Mouse (Mus musculus) hindbrain, embryonic 14.5 days (tissue): ENCODE measurements around the gene Foxl2. TPM values are rescaled to one million over a fixed set of nuclear protein-coding genes. Genes with fewer than 3 reads are reported as not detected.

ENCODE experiments used
- ATAC-seq: fragments of 200-750 bp; cut with Nextera tagmentation; 2 replicates; pipeline ENCODE4 v1.8.0; 2017; ENCODE audit warnings: moderate number of reproducible peaks, mild to moderate bottlenecking, moderate TSS enrichment, moderate library complexity; ENCODE audit not compliant: low FRiP score
- DNase-seq: peaks from one replicate; pipeline ENCODE4 v3.0.0-alpha.2; 2015; ENCODE audit warnings: low spot score
- H3K27ac ChIP-seq: fragments of 300-500 bp; sonication (generic); 2 replicates; pipeline ENCODE4 v1.5.1; 2014; ENCODE audit warnings: mild to moderate bottlenecking, moderate library complexity
- H3K27me3 ChIP-seq: fragments of 300-500 bp; sonication (generic); 2 replicates; pipeline ENCODE4 v1.6.1; 2014; ENCODE audit warnings: mild to moderate bottlenecking, low read length, mixed read lengths; ENCODE audit not compliant: control insufficient read depth, insufficient read depth
- H3K36me3 ChIP-seq: fragments of 300-500 bp; sonication (generic); replicated peaks from 2 replicates; pipeline ENCODE4 v1.6.1; 2014; ENCODE audit not compliant: control insufficient read depth, insufficient read depth
- H3K4me1 ChIP-seq: fragments of 300-500 bp; sonication (generic); replicated peaks from 2 replicates; pipeline ENCODE4 v1.6.1; 2014; ENCODE audit warnings: antibody characterized with exemption, low read length, mixed read lengths; ENCODE audit not compliant: control insufficient read depth, insufficient read depth
- H3K4me2 ChIP-seq: fragments of 300-500 bp; sonication (generic); replicated peaks from 2 replicates; pipeline ENCODE4 v1.6.1; 2014; ENCODE audit warnings: mild to moderate bottlenecking, moderate library complexity
- H3K4me3 ChIP-seq: fragments of 300-500 bp; sonication (generic); replicated peaks from 2 replicates; pipeline ENCODE4 v1.5.1; 2014; ENCODE audit warnings: mild to moderate bottlenecking, low read length
- H3K9ac ChIP-seq: fragments of 300-500 bp; sonication (generic); 2 replicates; pipeline ENCODE4 v1.6.1; 2014
- H3K9me3 ChIP-seq: fragments of 300-500 bp; sonication (generic); 2 replicates; pipeline ENCODE4 v1.6.1; 2016; ENCODE audit warnings: low read length; ENCODE audit not compliant: control insufficient read depth
- WGBS: fragments of 180-500 bp; shearing (Covaris S2); extraction: QIAGEN DNeasy Blood & Tissue Kit; methylation state at CpG from one replicate; pipeline ENCODE4 v1.1.7; 2014; 5-methylcytosine and 5-hydroxymethylcytosine counted together
- polyA plus RNA-seq: library from polyadenylated mRNA; unstranded; fragments of >200 nt; fragmentation: Nextera tagmentation; extraction: Ambion mirVana; gene quantifications from 2 replicates; pipeline ENCODE4 v1.2.1, GENCODE M21; 2014

Foxl2 gene
- polyA plus RNA-seq, 1 experiment from 2014 or later: 0.98 TPM

DNA sequence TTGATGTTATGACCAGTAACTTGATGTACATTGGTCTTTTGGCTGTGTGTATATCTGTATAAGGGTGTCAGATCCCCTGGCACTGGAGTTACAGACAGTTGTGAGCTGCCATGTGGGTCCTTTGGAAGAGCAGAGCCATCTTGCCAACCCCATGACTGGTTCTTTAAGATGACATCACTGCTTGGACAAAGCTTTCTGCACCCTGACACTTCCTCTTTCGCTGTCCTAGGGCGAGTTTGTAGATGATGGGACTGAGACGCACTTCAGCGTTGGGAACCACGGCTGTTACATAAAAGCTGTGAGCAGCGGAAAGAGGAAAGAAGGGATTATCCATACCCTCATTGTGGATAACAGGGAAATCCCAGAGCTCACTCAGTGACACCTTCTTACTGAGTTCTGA lies 46.2 kb downstream of the Foxl2 start:
- 97% methylated on average over 6 of the region's 6 CpGs for WGBS

More for the DNA sequence above, 46.2 kb downstream of the Foxl2 start:
- H3K4me3 ChIP-seq: no peak overlapping the region
- ATAC-seq: no peak
- H3K4me2 ChIP-seq: no peak overlapping the region
- no peak overlapping the region for H3K9ac ChIP-seq
- no peaks in the 10 kb centered on the region for H3K4me1 ChIP-seq
- no peak overlapping the region for H3K27ac ChIP-seq
- H3K27me3 ChIP-seq: no peaks in the 10 kb centered on the region
- no peaks in the 10 kb centered on the region for H3K9me3 ChIP-seq
- peaks cover 75% of the 10 kb centered on the region for H3K36me3 ChIP-seq
- DNase-seq: no peak

Other genes starting within 250 kb of the Foxl2 start
- gene Prr23a1, start 112.8 kb upstream of the Foxl2 start, polyA plus RNA-seq: 0.54 TPM in 1 of 2 replicates, not detected in the other
- gene Prr23a2, start 98.8 kb upstream of the Foxl2 start, polyA plus RNA-seq: not detected in 2 replicates
- gene Prr23a3, start 90.5 kb upstream of the Foxl2 start, polyA plus RNA-seq: 0.10 TPM in 1 of 2 replicates, not detected in the other
- not detected in 2 replicates for gene 7420426K07Rik, start 52.2 kb upstream of the Foxl2 start, polyA plus RNA-seq
- 114 and 124 TPM in 2 replicates for gene Faim, start 31.1 kb downstream of the Foxl2 start, polyA plus RNA-seq
- gene Gm1123, start 80.4 kb downstream of the Foxl2 start, polyA plus RNA-seq: 0.13 and 0.20 TPM in 2 replicates
- gene Pik3cb, start 185.3 kb downstream of the Foxl2 start, polyA plus RNA-seq: 3.8 and 4.3 TPM in 2 replicates